Mouse (Mus musculus) liver, adult 2 months (tissue): ENCODE results near the gene Nckap1. TPM values are rescaled to one million over a fixed set of nuclear protein-coding genes. Genes with fewer than 3 reads are reported as not detected.

ENCODE experiments used
- DNase-seq: peaks from one replicate; pipeline ENCODE4 v3.0.0-alpha.2; 2011; ENCODE audit warnings: low read depth, low spot score; ENCODE audit errors: extremely low read depth
- H3K27ac ChIP-seq: fragments of 200-500 bp; replicated peaks from 2 replicates; pipeline ENCODE4 v1.5.1; 2012; ENCODE audit warnings: low read depth, mild to moderate bottlenecking, control low read depth, inconsistent platforms, low read length; ENCODE audit not compliant: insufficient read depth
- H3K27me3 ChIP-seq: fragments of 200-500 bp; 2 replicates; pipeline ENCODE4 v1.6.1; 2012; ENCODE audit warnings: mild to moderate bottlenecking, moderate library complexity, low read length, inconsistent platforms; ENCODE audit not compliant: control insufficient read depth, insufficient read depth
- H3K36me3 ChIP-seq: fragments of 200-500 bp; 2 replicates; pipeline ENCODE4 v1.6.1; 2012; ENCODE audit warnings: low read length, inconsistent platforms; ENCODE audit not compliant: control insufficient read depth, insufficient read depth
- H3K4me1 ChIP-seq: fragments of 200-500 bp; 2 replicates; pipeline ENCODE4 v1.6.1; 2011; ENCODE audit warnings: low read length; ENCODE audit not compliant: control insufficient read depth, insufficient read depth
- H3K4me3 ChIP-seq: fragments of 200-500 bp; 2 replicates; pipeline ENCODE4 v1.5.1; 2011; ENCODE audit warnings: low read depth, mild to moderate bottlenecking, control low read depth, low read length, moderate library complexity; ENCODE audit not compliant: insufficient read depth
- H3K79me2 ChIP-seq: fragments of 200-500 bp; 2 replicates; pipeline ENCODE4 v1.6.1; 2012; ENCODE audit warnings: inconsistent platforms, mild to moderate bottlenecking, low read length, moderate library complexity; ENCODE audit not compliant: control insufficient read depth, insufficient read depth
- H3K9ac ChIP-seq: fragments of 200-500 bp; 2 replicates; pipeline ENCODE4 v1.6.1; 2012; ENCODE audit warnings: low read depth, mild to moderate bottlenecking, control low read depth, inconsistent platforms, low read length
- CTCF ChIP-seq: fragments of 200-500 bp; IDR thresholded peaks from 2 replicates; pipeline ENCODE4 v1.5.1; 2011; ENCODE audit warnings: low read depth, low read length, control low read depth
- POLR2A ChIP-seq: fragments of 200-500 bp; IDR thresholded peaks from 2 replicates; pipeline ENCODE4 v1.6.1; 2011; ENCODE audit warnings: low read length, control low read depth; ENCODE audit not compliant: insufficient read depth; ENCODE audit errors: extremely low read depth
- WGBS: fragments of 180-500 bp; shearing (Covaris S2); methylation state at CpG from one replicate; pipeline ENCODE4 v1.1.7; 2018; 5-methylcytosine and 5-hydroxymethylcytosine counted together
- polyA plus RNA-seq: library from polyadenylated mRNA; depleted of rRNA; stranded (reverse); fragments of >200 nt; gene quantifications from 2 replicates; pipeline ENCODE4 v1.2.3, GENCODE M21; 2012
- total RNA-seq: library from RNA; depleted of rRNA; stranded (reverse); fragments of >200 nt; gene quantifications from 2 replicates; pipeline ENCODE4 v1.2.3, GENCODE M21; 2014

The Nckap1 gene
- total and polyA plus RNA-seq, 2 experiments: 20.5 to 95.3 TPM

DNA sequence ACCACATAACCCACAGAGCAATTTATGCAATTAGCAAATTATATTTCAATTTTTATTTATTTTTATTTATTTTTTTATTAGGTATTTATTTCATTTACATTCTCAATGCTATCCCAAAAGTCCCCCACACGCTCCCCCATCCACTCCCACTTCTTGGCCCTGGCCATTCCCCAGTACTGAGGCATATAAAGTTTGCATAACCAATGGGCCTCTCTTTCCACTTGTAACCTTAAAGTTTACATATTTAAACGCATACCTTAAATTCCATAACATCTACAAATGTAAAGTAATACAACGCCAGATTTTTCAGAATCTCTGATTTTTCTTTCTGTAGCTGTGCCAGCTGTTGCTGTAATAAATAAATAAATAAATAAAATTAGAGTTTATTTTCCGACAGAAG, 26.7 kb downstream of the Nckap1 start:
- no peak for DNase-seq
- TF ChIP-seq POLR2A (no peak), CTCF (no peak)
- no peak overlapping the region for H3K27ac ChIP-seq
- H3K9ac ChIP-seq: no peak overlapping the region
- no peaks in the 10 kb centered on the region for H3K27me3 ChIP-seq
- H3K79me2 ChIP-seq: peaks cover 11% of the 10 kb centered on the region; the same call in 1 of the 2 replicates
- WGBS: 75% methylated on average over 4 of the region's 4 CpGs
- H3K36me3 ChIP-seq: peaks cover 31% of the 10 kb centered on the region
- H3K4me1 ChIP-seq: peaks cover under 1% of the 10 kb centered on the region
- no peak overlapping the region for H3K4me3 ChIP-seq

DNA sequence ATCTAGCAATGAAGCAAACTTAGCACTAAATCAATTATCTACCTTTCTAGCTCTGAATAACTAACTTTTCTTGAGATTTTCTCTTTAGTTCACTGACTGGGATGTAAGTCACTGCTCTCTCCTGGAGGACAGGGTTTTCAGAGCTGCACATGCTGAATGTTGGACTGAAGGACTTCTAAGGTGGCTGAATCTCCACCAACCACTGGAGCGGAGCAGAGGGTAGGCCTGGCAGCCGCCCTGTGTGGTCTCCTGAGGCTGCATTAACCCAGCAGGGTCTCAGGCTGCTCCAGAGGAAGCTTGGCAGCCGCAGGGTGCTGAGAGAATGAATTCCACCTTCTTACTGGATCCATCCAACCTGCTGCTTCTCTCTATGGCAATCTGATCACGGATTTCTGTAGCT, 31.5 kb downstream of the Nckap1 start:
- Histone ChIP-seq H3K4me1 (no peaks in the 10 kb centered on the region), H3K9ac (no peak overlapping the region), H3K4me3 (no peak overlapping the region), H3K79me2 (no peaks in the 10 kb centered on the region; the same call in 1 of the 2 replicates), H3K27ac (no peak overlapping the region), H3K36me3 (peaks cover 52% of the 10 kb centered on the region), H3K27me3 (no peaks in the 10 kb centered on the region)
- TF ChIP-seq CTCF: no peak
- TF ChIP-seq POLR2A: no peak
- DNase-seq: no peak
- WGBS: 94% methylated on average over 4 of the region's 4 CpGs

DNA sequence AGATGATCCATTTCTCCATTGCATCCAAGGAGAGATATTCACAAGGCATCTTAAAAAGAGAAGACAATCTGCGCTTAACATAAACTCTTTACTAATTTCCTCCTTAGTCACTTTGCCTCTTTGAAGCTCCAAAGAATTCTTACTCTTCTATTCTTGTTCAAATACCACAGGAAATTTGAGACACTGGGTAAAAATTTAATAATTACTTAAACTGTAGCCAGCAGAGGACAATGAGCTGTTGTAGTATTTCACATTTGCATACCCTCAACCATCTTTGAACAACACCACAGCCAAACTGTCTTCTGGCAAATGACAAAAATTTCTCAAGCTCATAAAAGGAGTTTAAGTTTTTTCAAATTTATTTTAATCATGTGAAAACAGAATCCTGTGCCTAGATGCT, 33.3 kb downstream of the Nckap1 start:
- no peaks in the 10 kb centered on the region for H3K27me3 ChIP-seq
- no peak overlapping the region for H3K9ac ChIP-seq
- 98% methylated on average over 1 of the region's 1 CpGs for WGBS
- H3K79me2 ChIP-seq: no peaks in the 10 kb centered on the region; the same call in 1 of the 2 replicates
- H3K4me1 ChIP-seq: no peaks in the 10 kb centered on the region
- H3K4me3 ChIP-seq: no peak overlapping the region
- no peak for DNase-seq
- TF ChIP-seq POLR2A (no peak), CTCF (no peak)
- no peak overlapping the region for H3K27ac ChIP-seq
- H3K36me3 ChIP-seq: peaks cover 57% of the 10 kb centered on the region

DNA sequence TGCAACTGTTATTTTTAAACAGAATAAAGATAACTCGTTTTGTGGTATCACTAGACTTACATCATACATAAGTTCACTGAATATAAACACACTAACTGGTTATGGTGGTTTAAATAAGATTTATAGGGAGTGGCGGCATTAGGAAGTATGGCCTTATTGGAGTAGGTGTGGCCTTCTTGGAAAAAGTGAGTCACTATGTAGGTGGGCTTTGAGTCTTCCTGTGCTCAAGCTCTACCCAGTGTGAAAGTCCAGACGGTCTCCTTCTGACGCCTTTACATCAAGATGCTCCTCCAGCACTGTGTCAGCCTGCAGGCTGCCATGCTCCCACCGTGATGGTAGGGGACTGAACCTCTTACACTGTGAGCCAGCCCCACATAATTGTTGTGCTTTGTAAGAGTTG, 38.4 kb downstream of the Nckap1 start:
- H3K27ac ChIP-seq: no peak overlapping the region
- H3K36me3 ChIP-seq: peaks cover 41% of the 10 kb centered on the region
- no peaks in the 10 kb centered on the region for H3K4me1 ChIP-seq
- 91% methylated on average over 5 of the region's 5 CpGs for WGBS
- TF ChIP-seq CTCF: no peak
- no peak for TF ChIP-seq POLR2A
- no peak overlapping the region for H3K9ac ChIP-seq
- no peak for DNase-seq
- H3K4me3 ChIP-seq: no peak overlapping the region
- no peaks in the 10 kb centered on the region for H3K79me2 ChIP-seq
- H3K27me3 ChIP-seq: no peaks in the 10 kb centered on the region

DNA sequence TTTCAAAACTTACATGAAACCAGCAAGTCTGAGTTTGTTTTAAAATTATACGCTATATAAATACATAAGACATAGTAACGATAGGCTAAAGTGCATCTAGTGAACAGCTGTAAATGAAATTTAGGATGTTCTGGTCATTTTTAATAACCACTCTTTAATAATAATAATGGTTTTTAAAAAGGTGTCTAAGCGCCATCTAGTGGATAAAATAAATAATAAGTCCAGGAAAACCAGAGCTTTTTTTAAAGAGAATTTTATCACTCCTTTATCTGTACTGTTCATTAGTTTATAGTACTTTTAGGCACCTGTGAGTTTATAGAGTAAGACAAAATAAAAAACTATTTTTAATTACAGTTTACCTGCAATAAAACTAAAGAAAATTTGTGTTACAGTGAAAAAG, 44.0 kb downstream of the Nckap1 start:
- no peak for TF ChIP-seq POLR2A
- TF ChIP-seq CTCF: peak; percentile 30
- no peak overlapping the region for H3K27ac ChIP-seq
- WGBS: 67% methylated on average over 3 of the region's 3 CpGs
- no peaks in the 10 kb centered on the region for H3K27me3 ChIP-seq
- DNase-seq: no peak
- H3K9ac ChIP-seq: no peak overlapping the region
- H3K4me1 ChIP-seq: no peaks in the 10 kb centered on the region
- no peaks in the 10 kb centered on the region for H3K79me2 ChIP-seq
- H3K4me3 ChIP-seq: no peak overlapping the region
- peaks cover 37% of the 10 kb centered on the region for H3K36me3 ChIP-seq

DNA sequence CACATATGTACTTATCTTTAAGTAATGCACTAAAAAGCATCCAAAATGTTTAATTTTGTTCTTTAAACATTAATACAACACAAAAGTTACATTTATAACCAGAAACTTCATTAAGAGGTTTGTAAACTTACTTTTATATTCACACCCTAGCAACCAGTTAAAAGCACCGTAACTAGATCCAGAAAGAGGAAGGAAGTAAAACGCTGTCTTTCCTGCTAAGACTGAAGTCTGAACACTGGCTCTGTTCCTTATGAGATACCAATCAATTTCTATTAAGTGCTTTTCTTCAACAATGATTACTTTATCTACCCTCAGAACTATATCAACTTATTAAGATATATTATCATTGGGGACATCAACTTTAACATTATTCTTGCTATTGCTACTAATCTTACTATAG, 44.6 kb downstream of the Nckap1 start:
- Histone ChIP-seq H3K79me2 (no peaks in the 10 kb centered on the region), H3K4me1 (no peaks in the 10 kb centered on the region), H3K36me3 (peaks cover 40% of the 10 kb centered on the region), H3K27me3 (no peaks in the 10 kb centered on the region), H3K4me3 (no peak overlapping the region), H3K9ac (no peak overlapping the region), H3K27ac (no peak overlapping the region)
- WGBS: 88% methylated on average over 2 of the region's 2 CpGs
- DNase-seq: no peak
- TF ChIP-seq POLR2A (no peak), CTCF (no peak)

DNA sequence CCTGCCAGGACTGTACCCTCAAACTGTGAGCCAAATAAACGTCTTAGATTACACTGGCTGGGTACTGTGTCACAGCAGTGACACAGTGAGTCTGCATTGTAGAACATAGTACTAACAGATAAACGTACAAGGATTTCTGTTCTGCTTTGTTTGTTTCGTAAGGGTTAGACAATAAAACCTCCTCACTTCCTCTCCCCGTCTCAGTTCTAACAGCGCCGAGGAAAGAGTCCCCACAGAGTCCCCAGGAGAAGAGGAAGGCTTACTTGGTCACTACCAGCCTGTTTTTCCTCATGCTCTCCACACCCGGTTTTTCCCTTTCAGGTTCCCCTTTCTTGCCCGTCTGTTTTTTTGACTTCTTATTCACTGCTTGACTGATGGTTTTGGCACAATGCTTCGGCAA, 56.9 kb downstream of the Nckap1 start:
- no peak overlapping the region for H3K4me3 ChIP-seq
- H3K36me3 ChIP-seq: peaks cover 57% of the 10 kb centered on the region
- TF ChIP-seq CTCF (no peak), POLR2A (no peak)
- no peaks in the 10 kb centered on the region; the same call in 1 of the 2 replicates for H3K79me2 ChIP-seq
- no peak for DNase-seq
- 82% methylated on average over 9 of the region's 9 CpGs for WGBS
- no peaks in the 10 kb centered on the region for H3K4me1 ChIP-seq
- no peaks in the 10 kb centered on the region for H3K27me3 ChIP-seq
- no peak overlapping the region for H3K27ac ChIP-seq
- no peak overlapping the region for H3K9ac ChIP-seq
